Mouse (Mus musculus): Measurements from ENCODE around the gene Dzip1. TPM values are rescaled to one million over a fixed set of nuclear protein-coding genes. Genes with fewer than 3 reads are reported as not detected.

The Dzip1 gene
- polyA plus RNA-seq, 1 experiment: 70.1 TPM

- Histone ChIP-seq H3K4me1 (replicated peaks; ENCODE audit: control insufficient read depth, insufficient read depth, low read length) (peaks cover 38% of the 10 kb centered on the region), H3K27me3 (ENCODE audit: control insufficient read depth, insufficient read depth, low read length) (no peaks in the 10 kb centered on the region), H3K27ac (ENCODE audit: control insufficient read depth, insufficient read depth, low read length) (peak overlapping the region; percentile 31; the same call in 1 of the 2 replicates), H3K4me3 (ENCODE audit: control insufficient read depth, insufficient read depth, low read length) (peak overlapping the region; percentile 60), H3K36me3 (ENCODE audit: control insufficient read depth, insufficient read depth, low read length) (no peaks in the 10 kb centered on the region)
- no peak for DNase-seq
- no peak for TF ChIP-seq POLR2A (IDR thresholded peaks at IDR 0.05; ENCODE audit: control insufficient read depth, extremely low read depth, insufficient read depth, low read length, poor library complexity)
- no peak for TF ChIP-seq CTCF (IDR thresholded peaks at IDR 0.05; ENCODE audit: borderline replicate concordance, control insufficient read depth, extremely low read depth, insufficient read depth, low read length, poor library complexity)
- 36% methylated on average over 4 of the region's 4 CpGs for WGBS
Observed at GRCm38 (mm10) chr14:118936952-118937351, 11.7 kb upstream of the Dzip1 start.

- 79% methylated on average over 3 of the region's 3 CpGs for WGBS
- no peak for DNase-seq
- Histone ChIP-seq H3K27me3 (ENCODE audit: control insufficient read depth, insufficient read depth, low read length) (no peaks in the 10 kb centered on the region), H3K4me1 (replicated peaks; ENCODE audit: control insufficient read depth, insufficient read depth, low read length) (peaks cover 40% of the 10 kb centered on the region), H3K27ac (ENCODE audit: control insufficient read depth, insufficient read depth, low read length) (no peak overlapping the region), H3K4me3 (ENCODE audit: control insufficient read depth, insufficient read depth, low read length) (no peak overlapping the region), H3K36me3 (ENCODE audit: control insufficient read depth, insufficient read depth, low read length) (no peaks in the 10 kb centered on the region)
- TF ChIP-seq CTCF (IDR thresholded peaks at IDR 0.05; ENCODE audit: borderline replicate concordance, control insufficient read depth, extremely low read depth, insufficient read depth, low read length, poor library complexity): no peak
- TF ChIP-seq POLR2A (IDR thresholded peaks at IDR 0.05; ENCODE audit: control insufficient read depth, extremely low read depth, insufficient read depth, low read length, poor library complexity): no peak
Observed at GRCm38 (mm10) chr14:118936236-118936635, 11.0 kb upstream of the Dzip1 start.

GRCm38 (mm10) chr14:118934686-118935085 is 9.4 kb upstream of the Dzip1 start:
- Histone ChIP-seq H3K27me3 (ENCODE audit: control insufficient read depth, insufficient read depth, low read length) (no peaks in the 10 kb centered on the region), H3K4me1 (replicated peaks; ENCODE audit: control insufficient read depth, insufficient read depth, low read length) (peaks cover 43% of the 10 kb centered on the region), H3K27ac (ENCODE audit: control insufficient read depth, insufficient read depth, low read length) (no peak overlapping the region), H3K36me3 (ENCODE audit: control insufficient read depth, insufficient read depth, low read length) (no peaks in the 10 kb centered on the region), H3K4me3 (ENCODE audit: control insufficient read depth, insufficient read depth, low read length) (no peak overlapping the region)
- 98% methylated on average over 9 of the region's 9 CpGs for WGBS
- TF ChIP-seq POLR2A (IDR thresholded peaks at IDR 0.05; ENCODE audit: control insufficient read depth, extremely low read depth, insufficient read depth, low read length, poor library complexity) (no peak), CTCF (IDR thresholded peaks at IDR 0.05; ENCODE audit: borderline replicate concordance, control insufficient read depth, extremely low read depth, insufficient read depth, low read length, poor library complexity) (no peak)
- DNase-seq: no peak

GRCm38 (mm10) chr14:118932956-118933355 is 7.7 kb upstream of the Dzip1 start:
- WGBS: 5% methylated on average over 8 of the region's 8 CpGs
- TF ChIP-seq POLR2A (IDR thresholded peaks at IDR 0.05; ENCODE audit: control insufficient read depth, extremely low read depth, insufficient read depth, low read length, poor library complexity) (no peak), CTCF (IDR thresholded peaks at IDR 0.05; ENCODE audit: borderline replicate concordance, control insufficient read depth, extremely low read depth, insufficient read depth, low read length, poor library complexity) (no peak)
- H3K36me3 ChIP-seq (ENCODE audit: control insufficient read depth, insufficient read depth, low read length): no peaks in the 10 kb centered on the region
- no peak overlapping the region for H3K4me3 ChIP-seq (ENCODE audit: control insufficient read depth, insufficient read depth, low read length)
- H3K27me3 ChIP-seq (ENCODE audit: control insufficient read depth, insufficient read depth, low read length): no peaks in the 10 kb centered on the region
- no peak for DNase-seq
- H3K27ac ChIP-seq (ENCODE audit: control insufficient read depth, insufficient read depth, low read length): peak overlapping the region; percentile 35; the same call in 1 of the 2 replicates
- peaks cover 52% of the 10 kb centered on the region for H3K4me1 ChIP-seq (replicated peaks; ENCODE audit: control insufficient read depth, insufficient read depth, low read length)

- H3K27me3 ChIP-seq (ENCODE audit: control insufficient read depth, insufficient read depth, low read length): no peaks in the 10 kb centered on the region
- 100% methylated on average over 2 of the region's 2 CpGs for WGBS
- no peak for DNase-seq
- TF ChIP-seq CTCF (IDR thresholded peaks at IDR 0.05; ENCODE audit: borderline replicate concordance, control insufficient read depth, extremely low read depth, insufficient read depth, low read length, poor library complexity) (no peak), POLR2A (IDR thresholded peaks at IDR 0.05; ENCODE audit: control insufficient read depth, extremely low read depth, insufficient read depth, low read length, poor library complexity) (no peak)
- no peaks in the 10 kb centered on the region for H3K36me3 ChIP-seq (ENCODE audit: control insufficient read depth, insufficient read depth, low read length)
- no peak overlapping the region for H3K4me3 ChIP-seq (ENCODE audit: control insufficient read depth, insufficient read depth, low read length)
- peaks cover 53% of the 10 kb centered on the region for H3K4me1 ChIP-seq (replicated peaks; ENCODE audit: control insufficient read depth, insufficient read depth, low read length)
- no peak overlapping the region for H3K27ac ChIP-seq (ENCODE audit: control insufficient read depth, insufficient read depth, low read length)
Observed at GRCm38 (mm10) chr14:118931181-118931580, 5.9 kb upstream of the Dzip1 start.

GRCm38 (mm10) chr14:118930777-118931176 is 5.5 kb upstream of the Dzip1 start:
- Histone ChIP-seq H3K4me3 (ENCODE audit: control insufficient read depth, insufficient read depth, low read length) (no peak overlapping the region), H3K27ac (ENCODE audit: control insufficient read depth, insufficient read depth, low read length) (no peak overlapping the region), H3K36me3 (ENCODE audit: control insufficient read depth, insufficient read depth, low read length) (no peaks in the 10 kb centered on the region), H3K27me3 (ENCODE audit: control insufficient read depth, insufficient read depth, low read length) (no peaks in the 10 kb centered on the region), H3K4me1 (replicated peaks; ENCODE audit: control insufficient read depth, insufficient read depth, low read length) (peaks cover 56% of the 10 kb centered on the region)
- 49% methylated on average over 2 of the region's 2 CpGs for WGBS
- TF ChIP-seq CTCF (IDR thresholded peaks at IDR 0.05; ENCODE audit: borderline replicate concordance, control insufficient read depth, extremely low read depth, insufficient read depth, low read length, poor library complexity): no peak
- no peak for TF ChIP-seq POLR2A (IDR thresholded peaks at IDR 0.05; ENCODE audit: control insufficient read depth, extremely low read depth, insufficient read depth, low read length, poor library complexity)
- no peak for DNase-seq

GRCm38 (mm10) chr14:118929779-118930178 is 4.5 kb upstream of the Dzip1 start:
- TF ChIP-seq CTCF (IDR thresholded peaks at IDR 0.05; ENCODE audit: borderline replicate concordance, control insufficient read depth, extremely low read depth, insufficient read depth, low read length, poor library complexity): no peak
- no peak for TF ChIP-seq POLR2A (IDR thresholded peaks at IDR 0.05; ENCODE audit: control insufficient read depth, extremely low read depth, insufficient read depth, low read length, poor library complexity)
- no peaks in the 10 kb centered on the region for H3K36me3 ChIP-seq (ENCODE audit: control insufficient read depth, insufficient read depth, low read length)
- peaks cover 54% of the 10 kb centered on the region for H3K4me1 ChIP-seq (replicated peaks; ENCODE audit: control insufficient read depth, insufficient read depth, low read length)
- 5% methylated on average over 2 of the region's 2 CpGs for WGBS
- peak overlapping the region; percentile 67 for H3K27ac ChIP-seq (ENCODE audit: control insufficient read depth, insufficient read depth, low read length)
- peak; percentile 72 for DNase-seq
- no peaks in the 10 kb centered on the region for H3K27me3 ChIP-seq (ENCODE audit: control insufficient read depth, insufficient read depth, low read length)
- no peak overlapping the region for H3K4me3 ChIP-seq (ENCODE audit: control insufficient read depth, insufficient read depth, low read length)

Measured in thymus, adult 2 months (tissue).